Mouse (Mus musculus) adrenal gland, postnatal 10 days (tissue): ENCODE results near the gene Gtpbp8. TPM values are rescaled to one million over a fixed set of nuclear protein-coding genes. Genes with fewer than 3 reads are reported as not detected.

Experiments used
- DNase-seq: peaks from one replicate; pipeline ENCODE4 v3.0.0; 2021; ENCODE audit warnings: mixed read lengths
- total RNA-seq, 2 experiments: library from RNA; stranded (reverse); gene quantifications; 2 replicates each; pipeline ENCODE4 v1.2.3; 2021

The Gtpbp8 gene
- total RNA-seq, 2 experiments from 2014 or later = 16.7 to 21.6 TPM

DNA sequence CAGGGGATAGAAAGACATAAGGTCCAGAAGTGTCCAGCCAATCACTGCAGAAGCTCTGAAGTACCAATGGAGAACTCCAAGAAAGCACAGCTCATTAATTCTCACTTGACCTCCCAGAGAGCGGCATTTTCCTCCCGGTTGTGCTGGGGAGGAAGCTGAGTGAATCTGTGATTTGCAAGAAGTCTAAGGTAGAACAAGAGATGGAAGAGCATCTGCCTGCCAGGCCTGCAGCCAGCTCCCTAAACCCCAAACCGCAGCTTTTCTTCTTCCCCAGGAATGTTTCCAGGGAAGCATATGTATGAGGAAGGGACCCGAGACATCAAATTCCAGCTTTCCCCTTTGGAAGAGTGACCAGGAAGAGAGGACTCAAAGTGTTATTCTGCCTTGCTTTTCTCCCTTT, 57.7 kb downstream of the Gtpbp8 start:
- DNase-seq = no peak

DNA sequence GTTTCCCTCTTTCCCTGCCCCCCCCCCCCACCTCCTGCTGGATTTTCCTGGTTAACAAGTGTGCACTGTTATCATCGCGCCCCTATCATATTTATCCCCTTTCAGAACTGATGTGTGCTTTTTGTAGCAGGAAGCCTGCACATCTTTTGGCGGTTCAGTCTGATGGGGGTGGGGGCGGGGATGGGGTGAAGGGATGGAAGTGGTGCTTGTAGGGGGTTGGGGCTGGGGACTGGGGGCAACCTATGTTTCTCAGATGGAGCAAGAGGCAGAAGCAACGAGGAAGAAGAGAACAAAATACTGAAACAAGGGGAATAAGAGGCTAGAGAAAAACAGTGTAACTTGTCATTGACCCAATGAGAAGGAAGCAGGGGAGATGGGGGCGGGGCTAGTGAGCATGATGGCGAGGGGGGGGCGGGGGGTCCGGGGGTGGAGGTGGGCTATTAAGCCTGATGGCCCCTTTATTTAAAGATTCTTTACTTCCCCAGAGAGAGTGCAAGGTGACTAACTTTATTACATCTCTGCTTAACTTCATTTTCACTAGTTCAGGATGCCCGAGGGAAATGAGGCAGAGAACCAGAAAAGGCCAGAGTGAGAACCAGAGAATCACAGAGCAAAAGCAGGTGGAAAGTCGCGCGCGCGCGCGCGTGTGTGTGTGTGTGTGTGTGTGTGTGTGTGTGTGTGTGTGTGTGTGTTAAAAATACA, 58.3 kb downstream of the Gtpbp8 start:
- no peak for DNase-seq

GRCm38 (mm10) chr16:44686991-44687718, 59.0 kb downstream of the Gtpbp8 start:
- no peak for DNase-seq

Other genes starting within 250 kb of the Gtpbp8 start
- 10 to 100 TPM; 33.5 to 35.9 TPM for gene Boc, start 187.5 kb downstream of the Gtpbp8 start, total RNA-seq
- gene Nepro, start 22.1 kb downstream of the Gtpbp8 start, total RNA-seq = 1 to 10 TPM; 9.1 to 9.3 TPM
- under 1 TPM; 0.67 to 0.84 TPM for gene Cd200r1, start 19.4 kb upstream of the Gtpbp8 start, total RNA-seq
- under 1 TPM in 1 of 2 experiments, not detected in 1; 0.18 TPM for gene Cd200r4, start 65.4 kb upstream of the Gtpbp8 start, total RNA-seq
- not detected for gene Cd200r2, start 120.7 kb upstream of the Gtpbp8 start, total RNA-seq
- under 1 TPM; 0.15 to 0.21 TPM for gene Cd200r3, start 197.3 kb upstream of the Gtpbp8 start, total RNA-seq